Mouse (Mus musculus): Measurements from ENCODE around the gene Zfyve19. TPM values are rescaled to one million over a fixed set of nuclear protein-coding genes. Genes with fewer than 3 reads are reported as not detected.

Zfyve19 gene
- polyA plus RNA-seq, 1 experiment, result 27.1 TPM

GRCm38 (mm10) chr2:119177384-119177939, 31.0 kb upstream of the Zfyve19 start:
- H3K4me3 ChIP-seq (ENCODE audit: insufficient read depth, poor library complexity, severe bottlenecking), result no peak overlapping the region
- peaks cover 9% of the 10 kb centered on the region for H3K79me3 ChIP-seq (ENCODE audit: low read depth)
- H3K36me3 ChIP-seq (ENCODE audit: control insufficient read depth, insufficient read depth), result peaks cover 11% of the 10 kb centered on the region
- peaks cover 28% of the 10 kb centered on the region for H3K79me2 ChIP-seq (ENCODE audit: control insufficient read depth, insufficient read depth)
- no peak for TF ChIP-seq MAX (IDR thresholded peaks at IDR 0.05)
- no peak for TF ChIP-seq CEBPB (IDR thresholded peaks at IDR 0.05; ENCODE audit: low read depth)
- no peak for TF ChIP-seq USF1 (IDR thresholded peaks at IDR 0.05; ENCODE audit: low read depth)
- TF ChIP-seq MYOD1 (IDR thresholded peaks at IDR 0.05; ENCODE audit: control insufficient read depth, insufficient read length, low read depth), result no peak
- TF ChIP-seq MYOG (IDR thresholded peaks at IDR 0.05; ENCODE audit: control insufficient read depth, extremely low read depth, insufficient read length), result no peak
- TF ChIP-seq CTCF (IDR thresholded peaks at IDR 0.05; ENCODE audit: control insufficient read depth, insufficient read depth, insufficient read length), result no peak
- no peak for TF ChIP-seq FOSL1 (IDR thresholded peaks at IDR 0.05; ENCODE audit: insufficient read depth, low read length, poor library complexity, severe bottlenecking)
- H3ac ChIP-seq (ENCODE audit: control insufficient read depth, insufficient read length, low read depth), result no peak overlapping the region
- no peaks in the 10 kb centered on the region for H3K27me3 ChIP-seq (ENCODE audit: control insufficient read depth, insufficient read depth, insufficient read length)

GRCm38 (mm10) chr2:119182914-119183313, 25.5 kb upstream of the Zfyve19 start:
- Histone ChIP-seq H3K27me3 (ENCODE audit: control insufficient read depth, insufficient read depth, insufficient read length) (no peaks in the 10 kb centered on the region), H3K79me3 (ENCODE audit: low read depth) (no peaks in the 10 kb centered on the region), H3K36me3 (ENCODE audit: control insufficient read depth, insufficient read depth) (peaks cover 10% of the 10 kb centered on the region), H3ac (ENCODE audit: control insufficient read depth, insufficient read length, low read depth) (no peak overlapping the region), H3K4me3 (ENCODE audit: insufficient read depth, poor library complexity, severe bottlenecking) (no peak overlapping the region), H3K79me2 (ENCODE audit: control insufficient read depth, insufficient read depth) (peaks cover 8% of the 10 kb centered on the region)
- TF ChIP-seq MYOD1 (IDR thresholded peaks at IDR 0.05; ENCODE audit: control insufficient read depth, insufficient read length, low read depth) (no peak), CTCF (IDR thresholded peaks at IDR 0.05; ENCODE audit: control insufficient read depth, insufficient read depth, insufficient read length) (no peak), USF1 (IDR thresholded peaks at IDR 0.05; ENCODE audit: low read depth) (no peak), MAX (IDR thresholded peaks at IDR 0.05) (no peak), FOSL1 (IDR thresholded peaks at IDR 0.05; ENCODE audit: insufficient read depth, low read length, poor library complexity, severe bottlenecking) (no peak), CEBPB (IDR thresholded peaks at IDR 0.05; ENCODE audit: low read depth) (no peak), MYOG (IDR thresholded peaks at IDR 0.05; ENCODE audit: control insufficient read depth, extremely low read depth, insufficient read length) (no peak)

GRCm38 (mm10) chr2:119189029-119189710, 19.2 kb upstream of the Zfyve19 start:
- Histone ChIP-seq H3K79me2 (ENCODE audit: control insufficient read depth, insufficient read depth) (no peaks in the 10 kb centered on the region), H3K36me3 (ENCODE audit: control insufficient read depth, insufficient read depth) (no peaks in the 10 kb centered on the region), H3K4me3 (ENCODE audit: insufficient read depth, poor library complexity, severe bottlenecking) (no peak overlapping the region), H3ac (ENCODE audit: control insufficient read depth, insufficient read length, low read depth) (peak overlapping the region; percentile 7), H3K79me3 (ENCODE audit: low read depth) (no peaks in the 10 kb centered on the region), H3K27me3 (ENCODE audit: control insufficient read depth, insufficient read depth, insufficient read length) (no peaks in the 10 kb centered on the region)
- peak; percentile 79 for TF ChIP-seq CTCF (IDR thresholded peaks at IDR 0.05; ENCODE audit: control insufficient read depth, insufficient read depth, insufficient read length)
- no peak for TF ChIP-seq FOSL1 (IDR thresholded peaks at IDR 0.05; ENCODE audit: insufficient read depth, low read length, poor library complexity, severe bottlenecking)

GRCm38 (mm10) chr2:119190969-119191368, 17.4 kb upstream of the Zfyve19 start:
- H3K27me3 ChIP-seq (ENCODE audit: control insufficient read depth, insufficient read depth, insufficient read length), result no peaks in the 10 kb centered on the region
- H3ac ChIP-seq (ENCODE audit: control insufficient read depth, insufficient read length, low read depth), result no peak overlapping the region
- no peak overlapping the region for H3K4me3 ChIP-seq (ENCODE audit: insufficient read depth, poor library complexity, severe bottlenecking)
- TF ChIP-seq MYOD1 (IDR thresholded peaks at IDR 0.05; ENCODE audit: control insufficient read depth, insufficient read length, low read depth) (no peak), CEBPB (IDR thresholded peaks at IDR 0.05; ENCODE audit: low read depth) (no peak), MAX (IDR thresholded peaks at IDR 0.05) (no peak)
- no peaks in the 10 kb centered on the region for H3K36me3 ChIP-seq (ENCODE audit: control insufficient read depth, insufficient read depth)
- no peaks in the 10 kb centered on the region for H3K79me3 ChIP-seq (ENCODE audit: low read depth)
- no peaks in the 10 kb centered on the region for H3K79me2 ChIP-seq (ENCODE audit: control insufficient read depth, insufficient read depth)

- no peak for TF ChIP-seq CTCF (IDR thresholded peaks at IDR 0.05; ENCODE audit: control insufficient read depth, insufficient read depth, insufficient read length)
- no peak for TF ChIP-seq USF1 (IDR thresholded peaks at IDR 0.05; ENCODE audit: low read depth)
- TF ChIP-seq CEBPB (IDR thresholded peaks at IDR 0.05; ENCODE audit: low read depth), result no peak
- no peak for TF ChIP-seq MYOD1 (IDR thresholded peaks at IDR 0.05; ENCODE audit: control insufficient read depth, insufficient read length, low read depth)
- TF ChIP-seq MAX (IDR thresholded peaks at IDR 0.05), result no peak
- TF ChIP-seq MYOG (IDR thresholded peaks at IDR 0.05; ENCODE audit: control insufficient read depth, extremely low read depth, insufficient read length), result no peak
- TF ChIP-seq FOSL1 (IDR thresholded peaks at IDR 0.05; ENCODE audit: insufficient read depth, low read length, poor library complexity, severe bottlenecking), result no peak
- Histone ChIP-seq H3K27me3 (ENCODE audit: control insufficient read depth, insufficient read depth, insufficient read length) (no peaks in the 10 kb centered on the region), H3K79me3 (ENCODE audit: low read depth) (no peaks in the 10 kb centered on the region), H3K36me3 (ENCODE audit: control insufficient read depth, insufficient read depth) (no peaks in the 10 kb centered on the region), H3K79me2 (ENCODE audit: control insufficient read depth, insufficient read depth) (no peaks in the 10 kb centered on the region), H3K4me3 (ENCODE audit: insufficient read depth, poor library complexity, severe bottlenecking) (no peak overlapping the region), H3ac (ENCODE audit: control insufficient read depth, insufficient read length, low read depth) (no peak overlapping the region)
Measured at GRCm38 (mm10) chr2:119194140-119194539, 14.3 kb upstream of the Zfyve19 start.
